9 mouse cellular contexts compared by ENCODE assay signal in the genomic region with DNA sequence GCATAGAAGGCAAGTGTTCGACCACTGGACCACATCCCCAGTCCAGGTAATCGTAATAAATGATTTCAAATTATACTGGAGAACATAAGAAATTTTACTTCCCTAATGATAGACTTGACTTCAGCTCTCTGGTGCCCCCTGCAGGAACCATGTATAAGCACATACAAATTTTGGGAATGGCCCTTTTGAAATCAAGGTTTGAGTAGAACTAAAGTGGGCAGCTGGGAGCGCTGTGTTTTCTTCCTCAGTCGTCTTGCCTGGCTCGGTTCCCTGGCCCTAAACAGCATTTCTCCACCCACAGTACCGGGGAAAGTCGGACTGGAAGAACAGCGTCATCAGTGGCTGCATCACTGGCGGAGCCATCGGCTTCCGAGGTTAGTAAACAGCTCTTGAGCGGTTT. TPM values are rescaled to one million over a fixed set of nuclear protein-coding genes. Genes with fewer than 3 reads are reported as not detected.
DNase-seq lines count a peak whose midpoint lies in the region; TF ChIP-seq lines count a peak whose summit lies in the region.
"Had no signal": no experiment of that assay in that cellular context is flagged by ENCODE, and none has a peak within 500 bp of the region (broad histone marks: within the 10 kb centered on the region; RNA-seq: fewer than 3 reads in every experiment).

No protein-coding gene starts in this region.

- H3K79me2 ChIP-seq in liver, adult 2 months (ENCODE audit: control insufficient read depth, insufficient read depth, low read length) = peaks cover 3% of the 10 kb centered on the region; the same call in 1 of the 2 replicates

- TF ChIP-seq CTCF in layer of hippocampus, adult 2 months (conservative IDR thresholded peaks at IDR 0.05) = peak; percentile 83
- TF ChIP-seq CTCF in liver, adult 2 months (IDR thresholded peaks at IDR 0.05; ENCODE audit: low read depth, low read length) = peak; percentile 65

- no peaks in the 10 kb centered on the region for H3K27me3 ChIP-seq in embryonic facial prominence, embryonic 10.5 days (replicated peaks; ENCODE audit: low read depth, poor library complexity, severe bottlenecking)
- H3K27me3 ChIP-seq in liver, adult 2 months (ENCODE audit: control insufficient read depth, insufficient read depth, low read length) = no peaks in the 10 kb centered on the region
- H3K27me3 ChIP-seq: megakaryocyte, embryonic 14.5 days had no signal

- H3K9ac ChIP-seq in liver, adult 2 months (ENCODE audit: low read depth, low read length) = no peak overlapping the region

- peak; percentile 49 to 74 for DNase-seq in layer of hippocampus, adult 2 months (ENCODE audit: low spot score in 2 of 2)
- no peak for DNase-seq in layer of hippocampus, postnatal 36 days
- DNase-seq in ES-CJ7 (ENCODE audit: low read depth, low spot score) = peak; percentile 77
- peak; percentile 75 for DNase-seq in adipocyte (ENCODE audit: low spot score)
- peak; percentile 63 for DNase-seq in embryonic facial prominence, embryonic 10.5 days (ENCODE audit: low spot score)
- DNase-seq in liver, adult 2 months (ENCODE audit: extremely low read depth, low read depth, low spot score) = peak; percentile 40
- DNase-seq in right cerebral cortex, postnatal 4 days = peak; percentile 80
- DNase-seq in layer of hippocampus, adult 9-11 months = no peak

- no peak overlapping the region for H3K27ac ChIP-seq in layer of hippocampus, adult 2 months
- no peak overlapping the region for H3K27ac ChIP-seq in embryonic facial prominence, embryonic 10.5 days (replicated peaks)
- H3K27ac ChIP-seq in liver, adult 2 months (replicated peaks; ENCODE audit: insufficient read depth, low read depth, low read length) = no peak overlapping the region

- WGBS in embryonic facial prominence, embryonic 10.5 days = 75% methylated on average over 12 of the region's 12 CpGs
- WGBS in liver, adult 2 months = 66% methylated on average over 12 of the region's 12 CpGs

- no peak overlapping the region for H3K4me3 ChIP-seq in layer of hippocampus, adult 2 months
- H3K4me3 ChIP-seq in embryonic facial prominence, embryonic 10.5 days = no peak overlapping the region
- H3K4me3 ChIP-seq in liver, adult 2 months (ENCODE audit: insufficient read depth, low read depth, low read length) = no peak overlapping the region
- H3K4me3 ChIP-seq: megakaryocyte, embryonic 14.5 days had no signal

- H3K4me1 ChIP-seq in embryonic facial prominence, embryonic 10.5 days = peaks cover 23% of the 10 kb centered on the region
- no peaks in the 10 kb centered on the region for H3K4me1 ChIP-seq in liver, adult 2 months (ENCODE audit: control insufficient read depth, insufficient read depth, low read length)

- no peak for TF ChIP-seq POLR2A in liver, adult 2 months (IDR thresholded peaks at IDR 0.05; ENCODE audit: extremely low read depth, insufficient read depth, low read length)

- H3K36me3 ChIP-seq in embryonic facial prominence, embryonic 10.5 days (replicated peaks) = peaks cover 67% of the 10 kb centered on the region
- H3K36me3 ChIP-seq in liver, adult 2 months (ENCODE audit: control insufficient read depth, insufficient read depth, low read length) = peaks cover 12% of the 10 kb centered on the region; the same call in 1 of the 2 replicates

- H3K9me3 ChIP-seq in embryonic facial prominence, embryonic 10.5 days = no peaks in the 10 kb centered on the region
- H3K9me3 ChIP-seq: megakaryocyte, embryonic 14.5 days had no signal

RNA-seq across cellular contexts. Expression of gene Timm22, which starts 4.1 kb away (rescaled TPM):
- 10 to 100 TPM; 28.6 to 29.4 TPM for total RNA-seq in layer of hippocampus, adult 2 months (2021)
- total RNA-seq in layer of hippocampus, postnatal 36 days (2021) = 10 to 100 TPM; 32.7 to 33.6 TPM
- polyA plus RNA-seq in embryonic facial prominence, embryonic 10.5 days (2016; fragmentation: Nextera tagmentation; extraction: Ambion mirVana) = 135 and 144 TPM in 2 replicates
- total RNA-seq in liver, adult 2 months (2014; rRNA removed) = 7.9 and 12.4 TPM in 2 replicates
- polyA plus RNA-seq in liver, adult 2 months (2012; rRNA removed) = 6.0 and 7.5 TPM in 2 replicates

RNA-seq across cellular contexts. Expression of gene Nxn, which starts 11.9 kb away (rescaled TPM):
- total RNA-seq in layer of hippocampus, adult 2 months (2021) = 10 to 100 TPM; 11.6 to 12.2 TPM
- total RNA-seq in layer of hippocampus, postnatal 36 days (2021) = 10 to 100 TPM in 1 of 2 experiments, 1 to 10 TPM in 1; 9.5 to 11.6 TPM
- 41.1 and 42.0 TPM in 2 replicates for polyA plus RNA-seq in embryonic facial prominence, embryonic 10.5 days (2016; fragmentation: Nextera tagmentation; extraction: Ambion mirVana)
- 1.0 and 2.2 TPM in 2 replicates for total RNA-seq in liver, adult 2 months (2014; rRNA removed)
- 1.3 and 1.6 TPM in 2 replicates for polyA plus RNA-seq in liver, adult 2 months (2012; rRNA removed)

Comparison
In these comparisons a context has a peak if more than half of its experiments do, and no peak if none do; other contexts are left out.
1. DNase-seq: peak in layer of hippocampus, adult 2 months (2 of 2), ES-CJ7 (single experiment), adipocyte (single experiment), embryonic facial prominence, embryonic 10.5 days (single experiment), liver, adult 2 months (single experiment) and right cerebral cortex, postnatal 4 days (single experiment); none in layer of hippocampus, postnatal 36 days (0 of 2) and layer of hippocampus, adult 9-11 months (single experiment).